Mouse (Mus musculus) bone marrow, adult 2 months (tissue): ENCODE measurements at regions not wholly inside any gene's neighbourhood (a gene's known extent, or its start where the extent isn't known, plus 50 kb on each side); places are given as distances from the start of the nearest gene placed in this dataset.

Experiments used
- CTCF ChIP-seq: fragments of 200-500 bp; IDR thresholded peaks from 2 replicates; pipeline ENCODE4 v1.5.1; 2011; ENCODE audit warnings: low read length, control low read depth; ENCODE audit not compliant: control insufficient read depth, insufficient read depth
- POLR2A ChIP-seq: fragments of 200-500 bp; IDR thresholded peaks from 2 replicates; pipeline ENCODE4 v1.6.1; 2011; ENCODE audit warnings: low read depth, mild to moderate bottlenecking, control low read depth, low read length, borderline replicate concordance; ENCODE audit not compliant: control insufficient read depth

DNA sequence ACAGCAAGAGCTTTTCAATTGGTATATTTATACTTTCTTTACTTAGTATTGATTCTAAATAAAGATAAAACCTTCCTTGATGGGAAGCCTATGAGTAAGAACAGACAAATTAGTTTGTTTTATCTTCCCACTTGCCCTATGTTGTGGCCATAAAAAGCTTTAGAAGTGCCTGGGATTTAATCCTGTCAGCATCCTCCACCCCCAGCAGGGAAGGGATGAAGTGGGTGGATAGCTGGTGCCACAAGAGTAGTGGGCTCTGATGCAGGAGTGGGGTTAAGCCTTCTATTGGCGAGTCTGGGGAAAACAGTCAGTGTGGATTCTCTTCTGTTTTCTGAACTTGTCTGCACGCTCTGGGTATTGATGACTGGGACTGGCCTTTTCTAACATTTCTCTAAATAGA, 227.7 kb downstream of the Gm7489 start:
- TF ChIP-seq POLR2A (no peak), CTCF (no peak)
